Mouse (Mus musculus) stomach, embryonic 15.5 days (tissue): ENCODE results near the gene Sdhb. TPM values are rescaled to one million over a fixed set of nuclear protein-coding genes. Genes with fewer than 3 reads are reported as not detected.

Experiments used
- ATAC-seq: fragments of 200-750 bp; cut with Nextera tagmentation; 2 replicates; pipeline ENCODE4 v1.8.0; 2017; ENCODE audit warnings: low read depth, moderate number of reproducible peaks, moderate TSS enrichment; ENCODE audit not compliant: insufficient read depth, low FRiP score
- H3K27ac ChIP-seq: fragments of 300-500 bp; sonication (generic); 2 replicates; pipeline ENCODE4 v1.5.1; 2015; ENCODE audit warnings: mild to moderate bottlenecking, inconsistent platforms
- H3K27me3 ChIP-seq: fragments of 300-500 bp; sonication (generic); replicated peaks from 2 replicates; pipeline ENCODE4 v1.6.1; 2015; ENCODE audit warnings: inconsistent platforms
- H3K36me3 ChIP-seq: fragments of 300-500 bp; sonication (generic); 2 replicates; pipeline ENCODE4 v1.6.1; 2015; ENCODE audit warnings: inconsistent platforms
- H3K4me1 ChIP-seq: fragments of 300-500 bp; sonication (generic); 2 replicates; pipeline ENCODE4 v1.6.1; 2015; ENCODE audit warnings: inconsistent platforms
- H3K4me2 ChIP-seq: fragments of 300-500 bp; sonication (generic); 2 replicates; pipeline ENCODE4 v1.6.1; 2015; ENCODE audit warnings: mild to moderate bottlenecking, inconsistent platforms
- H3K4me3 ChIP-seq: fragments of 300-500 bp; sonication (generic); replicated peaks from 2 replicates; pipeline ENCODE4 v1.5.1; 2015; ENCODE audit warnings: inconsistent platforms
- H3K9ac ChIP-seq: fragments of 300-500 bp; sonication (generic); 2 replicates; pipeline ENCODE4 v1.6.1; 2015; ENCODE audit warnings: inconsistent platforms
- H3K9me3 ChIP-seq: fragments of 300-500 bp; sonication (generic); 2 replicates; pipeline ENCODE4 v1.6.1; 2016; ENCODE audit warnings: inconsistent platforms
- WGBS: fragments of 180-500 bp; shearing (Covaris S2); methylation state at CpG from one replicate; pipeline ENCODE4 v1.1.7; 2015; 5-methylcytosine and 5-hydroxymethylcytosine counted together
- polyA plus RNA-seq: library from polyadenylated mRNA; unstranded; fragments of >200 nt; fragmentation: Nextera tagmentation; extraction: Ambion mirVana; gene quantifications from 2 replicates; pipeline ENCODE4 v1.2.1, GENCODE M21; 2015

Gene Sdhb
- polyA plus RNA-seq, 1 experiment from 2014 or later: 419 TPM

DNA sequence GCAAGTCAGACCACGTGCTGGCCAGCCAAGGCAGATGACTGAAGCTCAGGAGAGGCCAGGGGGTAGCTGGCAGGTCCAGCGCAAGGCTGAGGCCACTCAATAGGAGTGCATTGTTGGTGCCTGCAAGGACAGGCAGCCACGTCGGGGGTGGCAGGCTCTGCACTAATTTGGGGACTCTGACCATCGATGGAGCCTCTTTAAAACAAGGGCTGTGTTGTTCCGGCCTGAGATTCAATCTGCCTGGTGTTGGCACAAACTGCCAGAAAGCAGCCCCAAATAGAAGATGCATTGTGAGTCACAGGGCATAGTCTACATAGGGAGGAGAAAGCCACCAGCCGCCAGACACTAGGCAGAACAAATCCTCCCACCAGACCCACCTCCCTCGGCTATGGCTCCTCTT is 31.3 kb upstream of the Sdhb start:
- Histone ChIP-seq H3K27ac (no peak overlapping the region), H3K9ac (no peak overlapping the region), H3K4me1 (no peaks in the 10 kb centered on the region), H3K9me3 (no peaks in the 10 kb centered on the region), H3K4me3 (no peak overlapping the region), H3K36me3 (no peaks in the 10 kb centered on the region), H3K27me3 (no peaks in the 10 kb centered on the region), H3K4me2 (no peak overlapping the region)
- 67% methylated on average over 8 of the region's 8 CpGs for WGBS
- ATAC-seq: peak; percentile 12; the same call in 1 of the 2 replicates

DNA sequence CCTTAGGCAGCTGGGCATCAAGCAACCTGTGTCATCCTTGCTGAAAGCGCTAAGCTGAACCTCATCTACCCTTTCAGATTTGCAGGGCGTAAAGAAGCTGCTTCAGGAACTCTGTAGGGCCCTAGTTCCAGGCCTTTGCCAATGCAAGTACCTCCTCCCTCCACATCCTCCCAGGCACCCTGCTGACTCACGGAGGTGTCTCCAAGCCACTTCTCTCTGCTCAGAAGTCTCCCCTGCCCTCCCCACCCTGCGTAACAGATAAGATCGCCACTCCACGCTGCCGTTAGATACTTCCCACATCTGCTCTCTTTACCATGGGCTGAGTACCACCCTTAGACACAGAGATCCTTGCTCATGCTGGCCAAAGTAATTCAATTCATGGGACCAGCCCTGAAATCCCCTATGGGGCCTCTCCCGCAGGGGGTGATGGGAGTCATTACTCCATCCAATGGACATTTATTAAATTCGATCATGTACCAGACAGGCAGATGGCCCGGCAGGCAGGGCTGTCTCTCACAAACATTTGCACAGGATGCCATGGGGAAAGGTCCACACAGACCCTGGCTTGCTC is 30.0 kb upstream of the Sdhb start:
- Histone ChIP-seq H3K9ac (no peak overlapping the region), H3K9me3 (no peaks in the 10 kb centered on the region), H3K27ac (no peak overlapping the region), H3K4me1 (no peaks in the 10 kb centered on the region), H3K27me3 (no peaks in the 10 kb centered on the region), H3K4me2 (no peak overlapping the region), H3K4me3 (no peak overlapping the region), H3K36me3 (no peaks in the 10 kb centered on the region)
- no peak for ATAC-seq
- 54% methylated on average over 10 of the region's 10 CpGs for WGBS

DNA sequence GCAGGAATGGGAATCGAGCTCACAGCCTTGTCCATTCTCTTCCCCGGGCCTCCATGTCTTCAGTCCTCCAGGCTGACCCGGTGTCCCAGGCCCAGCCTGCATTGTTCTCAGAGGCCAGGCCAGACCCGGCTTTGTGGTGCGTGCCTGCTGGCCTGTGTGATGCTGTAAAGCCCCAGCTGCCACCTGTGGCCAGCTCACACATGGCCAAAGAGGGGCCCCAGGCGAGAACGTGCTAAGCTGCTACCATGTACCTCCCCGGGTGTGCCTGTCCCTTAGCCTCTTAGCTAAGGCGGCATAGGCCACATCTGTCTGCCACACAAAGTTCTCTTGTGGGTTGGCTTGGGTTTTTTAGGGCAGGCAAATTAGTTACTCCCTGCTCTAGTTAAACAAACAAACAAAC is 25.4 kb upstream of the Sdhb start:
- H3K36me3 ChIP-seq: no peaks in the 10 kb centered on the region
- no peaks in the 10 kb centered on the region for H3K27me3 ChIP-seq
- no peak overlapping the region for H3K9ac ChIP-seq
- no peak overlapping the region for H3K4me2 ChIP-seq
- H3K4me1 ChIP-seq: no peaks in the 10 kb centered on the region
- H3K9me3 ChIP-seq: no peaks in the 10 kb centered on the region
- no peak for ATAC-seq
- no peak overlapping the region for H3K27ac ChIP-seq
- no peak overlapping the region for H3K4me3 ChIP-seq
- WGBS: 76% methylated on average over 9 of the region's 9 CpGs

DNA sequence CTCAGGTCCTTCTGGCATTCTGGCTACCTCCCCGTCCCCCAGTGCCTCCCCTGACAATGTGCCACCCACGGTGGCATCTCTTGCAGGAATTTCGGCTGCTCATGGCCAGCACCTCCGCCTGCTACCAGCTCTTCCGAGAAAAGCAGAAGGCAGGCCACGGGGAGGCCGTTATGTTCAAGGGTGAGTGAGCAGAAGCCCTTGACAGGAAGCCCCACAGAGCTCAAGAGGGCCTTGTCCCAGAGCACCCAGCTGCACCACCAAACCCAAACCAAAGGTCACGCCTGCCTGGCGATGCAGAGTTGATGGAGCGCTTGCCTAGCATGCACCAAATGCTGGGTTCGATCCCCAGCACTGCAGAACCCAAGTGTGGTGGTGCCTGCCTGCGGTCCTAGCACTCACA is 16.6 kb upstream of the Sdhb start:
- 85% methylated on average over 12 of the region's 12 CpGs for WGBS
- Histone ChIP-seq H3K4me1 (no peaks in the 10 kb centered on the region), H3K27me3 (no peaks in the 10 kb centered on the region), H3K4me3 (no peak overlapping the region), H3K36me3 (no peaks in the 10 kb centered on the region), H3K9ac (no peak overlapping the region), H3K27ac (no peak overlapping the region), H3K4me2 (no peak overlapping the region), H3K9me3 (no peaks in the 10 kb centered on the region)
- ATAC-seq: no peak

DNA sequence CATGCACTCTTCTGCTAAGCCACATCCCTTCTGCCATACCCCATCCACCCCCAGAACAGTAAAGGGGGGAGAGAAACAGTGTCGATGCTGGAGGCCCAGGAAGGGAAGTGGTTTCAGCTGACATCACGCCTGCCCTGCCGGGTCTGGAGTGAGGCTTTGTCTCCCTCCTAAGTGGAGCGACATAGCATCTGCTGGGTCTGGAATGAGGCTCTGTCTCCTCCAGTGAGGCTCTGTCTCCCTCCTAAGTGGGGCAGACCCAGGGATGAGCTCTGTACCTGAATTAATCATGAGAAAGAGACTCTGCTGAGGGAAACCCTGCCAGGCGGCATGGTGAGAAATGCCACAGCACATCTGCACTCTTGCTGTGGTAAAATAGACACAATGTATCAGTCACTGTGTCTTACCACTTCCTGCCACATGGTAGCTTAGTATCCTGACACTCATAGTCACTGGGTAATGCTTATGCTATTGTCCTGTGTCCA is 16.0 kb upstream of the Sdhb start:
- no peaks in the 10 kb centered on the region for H3K27me3 ChIP-seq
- no peak overlapping the region for H3K4me2 ChIP-seq
- ATAC-seq: no peak
- no peaks in the 10 kb centered on the region for H3K4me1 ChIP-seq
- H3K36me3 ChIP-seq: no peaks in the 10 kb centered on the region
- no peak overlapping the region for H3K4me3 ChIP-seq
- H3K9ac ChIP-seq: no peak overlapping the region
- H3K9me3 ChIP-seq: no peaks in the 10 kb centered on the region
- 69% methylated on average over 5 of the region's 5 CpGs for WGBS
- H3K27ac ChIP-seq: no peak overlapping the region

DNA sequence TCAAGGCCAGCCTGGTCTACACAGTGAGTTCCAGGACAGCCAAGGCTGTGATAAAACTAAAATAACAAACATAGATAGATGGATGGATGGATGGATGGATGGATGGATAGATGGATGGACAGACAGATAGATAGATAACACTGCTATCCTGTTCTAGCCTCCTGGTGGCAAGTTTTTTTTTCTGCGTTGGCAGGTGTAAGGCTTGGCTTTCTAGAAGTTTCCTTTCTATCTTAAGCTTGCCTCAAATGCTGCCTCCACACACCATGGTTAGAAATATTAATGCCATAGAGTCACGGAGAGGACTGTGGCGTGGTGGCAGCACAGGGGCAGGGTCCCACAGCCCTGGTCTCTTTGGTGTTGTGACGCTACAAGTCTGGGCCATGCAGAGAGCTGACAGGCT is 15.4 kb upstream of the Sdhb start:
- Histone ChIP-seq H3K4me1 (no peaks in the 10 kb centered on the region), H3K4me3 (no peak overlapping the region), H3K27ac (no peak overlapping the region), H3K9ac (no peak overlapping the region), H3K4me2 (no peak overlapping the region), H3K27me3 (no peaks in the 10 kb centered on the region), H3K36me3 (no peaks in the 10 kb centered on the region), H3K9me3 (no peaks in the 10 kb centered on the region)
- ATAC-seq: no peak
- 85% methylated on average over 4 of the region's 4 CpGs for WGBS

DNA sequence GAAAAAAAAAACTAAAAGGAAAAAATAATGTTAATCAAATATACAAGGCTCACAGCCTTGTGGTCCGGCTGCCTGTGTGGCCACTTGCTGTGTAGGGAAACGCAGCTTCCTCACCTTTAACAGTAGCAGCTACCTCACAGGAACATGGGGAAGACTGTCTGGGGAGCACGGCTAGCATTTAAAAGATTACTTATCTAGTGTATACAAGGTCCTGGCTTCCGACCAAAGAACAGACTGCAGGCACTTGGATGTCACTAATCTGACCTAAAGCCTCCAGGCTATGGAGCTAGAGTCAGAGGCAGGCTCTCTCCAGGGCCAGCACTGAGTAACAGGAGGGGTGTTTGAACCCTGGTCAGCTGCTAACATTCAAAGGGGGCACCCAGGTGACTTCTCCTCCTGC is 15.0 kb upstream of the Sdhb start:
- ATAC-seq: peak; percentile 31; the same call in 1 of the 2 replicates
- no peak overlapping the region for H3K9ac ChIP-seq
- H3K27ac ChIP-seq: no peak overlapping the region
- WGBS: 41% methylated on average over 4 of the region's 4 CpGs
- no peaks in the 10 kb centered on the region for H3K27me3 ChIP-seq
- H3K4me3 ChIP-seq: no peak overlapping the region
- no peaks in the 10 kb centered on the region for H3K4me1 ChIP-seq
- no peaks in the 10 kb centered on the region for H3K9me3 ChIP-seq
- no peak overlapping the region for H3K4me2 ChIP-seq
- H3K36me3 ChIP-seq: no peaks in the 10 kb centered on the region

DNA sequence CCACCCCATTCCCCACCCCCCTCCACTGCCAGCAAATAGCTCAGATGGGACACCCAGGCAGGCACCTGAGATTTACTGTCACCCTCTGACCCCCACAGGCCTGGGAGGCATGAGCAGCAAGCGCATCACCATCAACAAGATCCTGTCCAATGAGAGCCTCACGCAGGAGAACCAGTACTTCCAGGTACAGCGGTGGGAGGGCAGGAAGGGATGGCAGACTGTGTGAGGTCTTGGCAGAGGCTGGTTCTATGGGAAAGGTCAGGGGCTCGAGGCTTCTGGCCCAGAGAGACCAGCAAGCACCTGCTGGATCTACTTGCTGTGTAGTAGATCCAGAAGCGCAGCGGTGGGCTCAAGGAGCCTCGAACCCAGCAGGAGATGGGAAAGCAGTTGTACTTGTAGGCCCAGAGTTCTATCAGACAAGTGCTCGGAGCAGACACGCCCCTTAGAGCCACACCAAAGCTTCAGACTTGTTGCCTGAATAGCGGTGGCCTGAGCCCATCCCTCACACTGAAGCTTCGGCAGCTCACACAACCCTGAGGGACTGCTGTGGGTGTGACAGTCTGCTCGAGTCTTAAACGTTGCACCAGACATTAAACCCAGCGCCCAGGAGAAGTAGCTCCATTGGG is 14.3 kb upstream of the Sdhb start:
- Histone ChIP-seq H3K9ac (no peak overlapping the region), H3K36me3 (no peaks in the 10 kb centered on the region), H3K9me3 (no peaks in the 10 kb centered on the region), H3K27ac (no peak overlapping the region), H3K27me3 (no peaks in the 10 kb centered on the region), H3K4me1 (no peaks in the 10 kb centered on the region), H3K4me3 (no peak overlapping the region), H3K4me2 (no peak overlapping the region)
- WGBS: 65% methylated on average over 14 of the region's 14 CpGs
- no peak for ATAC-seq

DNA sequence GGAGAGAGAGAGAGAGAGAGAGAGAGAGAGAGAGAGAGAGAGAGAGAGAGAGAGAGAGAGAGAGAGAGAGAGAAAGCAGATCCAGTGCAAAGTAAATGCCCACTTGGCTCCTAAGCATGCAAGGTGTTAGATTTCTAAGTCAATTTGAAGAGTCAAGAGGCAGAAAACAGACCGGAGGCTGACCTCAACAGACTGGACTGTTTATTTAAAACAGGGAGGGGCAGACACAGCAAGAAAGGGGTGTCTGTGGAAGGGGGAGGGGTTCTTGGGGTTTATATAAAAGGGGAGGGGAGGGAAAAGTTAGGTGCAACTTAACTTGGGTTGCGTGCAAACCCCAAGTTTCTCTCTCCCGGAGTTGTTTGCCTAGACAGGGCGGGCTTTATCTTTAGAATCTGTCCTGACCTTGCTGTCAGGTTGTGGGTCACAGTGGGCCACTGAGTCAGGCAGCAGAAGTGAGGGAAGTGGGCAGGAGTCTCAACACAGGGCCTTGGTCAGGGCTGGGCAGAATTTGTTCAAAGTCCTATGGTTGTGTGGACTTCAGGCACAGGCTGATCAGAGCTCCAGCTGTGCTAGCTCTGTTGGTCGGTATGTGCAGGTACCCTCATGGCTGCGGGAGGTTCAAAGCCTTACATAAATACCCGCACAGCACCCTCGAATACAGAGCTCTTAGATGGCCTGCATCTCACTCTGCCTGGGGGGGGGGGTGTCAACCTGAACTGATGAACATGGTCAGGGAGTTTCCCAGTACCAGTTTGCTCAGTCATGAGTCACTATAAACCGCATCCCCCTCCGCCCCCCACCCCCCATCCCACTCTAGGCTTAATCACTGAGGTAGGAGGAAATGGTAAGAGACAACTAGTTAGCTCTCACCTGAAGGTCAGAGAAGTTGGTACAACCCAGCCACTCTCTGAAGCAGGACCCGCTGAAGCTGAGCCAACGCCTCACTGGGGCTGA is 13.2 kb upstream of the Sdhb start:
- Histone ChIP-seq H3K4me2 (no peak overlapping the region), H3K9me3 (no peaks in the 10 kb centered on the region), H3K27me3 (no peaks in the 10 kb centered on the region), H3K9ac (no peak overlapping the region), H3K4me3 (no peak overlapping the region), H3K36me3 (no peaks in the 10 kb centered on the region), H3K4me1 (no peaks in the 10 kb centered on the region), H3K27ac (no peak overlapping the region)
- 72% methylated on average over 12 of the region's 12 CpGs for WGBS
- no peak for ATAC-seq

DNA sequence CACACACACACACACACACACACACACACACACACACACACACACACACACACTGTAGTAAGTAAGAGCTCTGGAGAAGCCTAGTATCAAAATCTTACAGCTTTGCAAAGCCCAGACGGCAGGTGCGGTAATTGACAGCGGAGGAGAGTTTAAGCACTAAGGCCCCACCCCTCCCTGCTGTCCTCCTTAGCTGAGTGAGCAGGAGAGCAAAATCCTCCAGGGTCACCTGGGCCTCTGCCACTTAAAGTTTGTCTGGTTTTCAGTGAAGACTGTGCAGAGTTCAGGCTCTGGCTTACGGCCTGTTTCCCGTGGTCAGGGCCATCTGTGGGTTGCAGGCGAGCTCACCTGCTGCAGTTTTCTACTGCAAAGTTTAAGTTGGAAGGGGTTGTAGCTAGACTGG is 12.5 kb upstream of the Sdhb start:
- H3K36me3 ChIP-seq: no peaks in the 10 kb centered on the region
- H3K27me3 ChIP-seq: no peaks in the 10 kb centered on the region
- no peaks in the 10 kb centered on the region for H3K4me1 ChIP-seq
- no peak overlapping the region for H3K27ac ChIP-seq
- no peaks in the 10 kb centered on the region for H3K9me3 ChIP-seq
- H3K9ac ChIP-seq: no peak overlapping the region
- WGBS: 79% methylated on average over 6 of the region's 6 CpGs
- H3K4me3 ChIP-seq: no peak overlapping the region
- H3K4me2 ChIP-seq: no peak overlapping the region
- ATAC-seq: no peak

DNA sequence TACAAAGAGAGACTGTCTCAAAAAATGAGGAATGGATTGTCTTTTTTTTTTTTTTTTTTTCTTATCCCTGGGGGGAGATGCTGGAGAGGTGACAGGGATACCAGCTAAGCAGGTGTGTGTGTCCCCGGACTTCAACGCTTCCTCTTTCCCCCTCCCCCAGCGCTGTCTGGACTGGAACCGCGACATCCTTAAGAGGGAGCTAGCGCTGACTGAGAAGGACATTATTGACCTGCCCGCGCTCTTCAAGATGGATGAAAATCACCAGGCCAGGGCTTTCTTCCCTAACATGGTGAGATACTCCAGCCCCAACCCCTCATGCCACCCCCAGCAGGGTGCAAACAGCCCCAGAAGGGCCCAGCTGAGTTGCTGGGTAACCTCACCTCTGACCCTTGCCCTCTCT is 12.0 kb upstream of the Sdhb start:
- H3K9ac ChIP-seq: no peak overlapping the region
- H3K4me2 ChIP-seq: no peak overlapping the region
- no peaks in the 10 kb centered on the region for H3K27me3 ChIP-seq
- ATAC-seq: no peak
- 70% methylated on average over 8 of the region's 8 CpGs for WGBS
- no peaks in the 10 kb centered on the region for H3K9me3 ChIP-seq
- H3K4me3 ChIP-seq: no peak overlapping the region
- H3K36me3 ChIP-seq: no peaks in the 10 kb centered on the region
- H3K4me1 ChIP-seq: no peaks in the 10 kb centered on the region
- no peak overlapping the region for H3K27ac ChIP-seq

DNA sequence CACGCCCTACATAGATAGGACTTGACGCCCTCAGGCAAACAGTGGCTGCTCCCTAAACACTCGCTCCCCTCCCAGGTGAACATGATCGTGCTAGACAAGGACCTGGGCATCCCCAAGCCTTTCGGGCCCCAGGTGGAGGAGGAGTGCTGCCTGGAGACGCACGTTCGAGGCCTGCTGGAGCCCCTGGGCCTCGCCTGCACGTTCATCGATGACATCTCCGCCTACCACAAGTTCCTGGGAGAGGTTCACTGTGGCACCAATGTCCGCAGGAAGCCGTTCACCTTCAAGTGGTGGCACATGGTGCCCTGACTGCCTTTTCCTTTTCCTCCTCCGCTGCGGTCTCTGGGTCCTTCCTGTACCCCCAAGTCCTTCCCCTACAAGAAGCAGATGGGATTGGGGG is 11.4 kb upstream of the Sdhb start:
- Histone ChIP-seq H3K4me2 (no peak overlapping the region), H3K9ac (no peak overlapping the region), H3K36me3 (no peaks in the 10 kb centered on the region), H3K4me3 (no peak overlapping the region), H3K27me3 (no peaks in the 10 kb centered on the region), H3K27ac (no peak overlapping the region), H3K9me3 (no peaks in the 10 kb centered on the region), H3K4me1 (no peaks in the 10 kb centered on the region)
- WGBS: 81% methylated on average over 16 of the region's 16 CpGs
- no peak for ATAC-seq
